Mouse (Mus musculus) heart, embryonic 11.5 days (tissue): ENCODE results near the gene Col4a1. TPM values are rescaled to one million over a fixed set of nuclear protein-coding genes. Genes with fewer than 3 reads are reported as not detected.
A peak's percentile ranks its signal among the peaks of the same experiment; 100 is the strongest.

ENCODE experiments used
- ATAC-seq: fragments of 200-750 bp; cut with Nextera tagmentation; replicated peaks from 2 replicates; pipeline ENCODE4 v1.8.0; 2017; ENCODE audit warnings: moderate library complexity; ENCODE audit not compliant: insufficient number of reproducible peaks, low FRiP score, low TSS enrichment
- H3K27ac ChIP-seq: fragments of 300-500 bp; sonication (generic); 2 replicates; pipeline ENCODE4 v1.5.1; 2014; ENCODE audit warnings: mild to moderate bottlenecking, low read depth, low read length
- H3K27me3 ChIP-seq: fragments of 300-500 bp; sonication (generic); 2 replicates; pipeline ENCODE4 v1.6.1; 2014; ENCODE audit warnings: mild to moderate bottlenecking, low read length, mixed read lengths; ENCODE audit not compliant: control insufficient read depth, insufficient read depth
- H3K36me3 ChIP-seq: fragments of 300-500 bp; sonication (generic); 2 replicates; pipeline ENCODE4 v1.6.1; 2014; ENCODE audit warnings: mild to moderate bottlenecking, low read length, moderate library complexity, mixed read lengths; ENCODE audit not compliant: control insufficient read depth, insufficient read depth
- H3K4me1 ChIP-seq: fragments of 300-500 bp; sonication (generic); 2 replicates; pipeline ENCODE4 v1.6.1; 2014; ENCODE audit warnings: low read length; ENCODE audit not compliant: control insufficient read depth, insufficient read depth
- H3K4me2 ChIP-seq: fragments of 300-500 bp; sonication (generic); 2 replicates; pipeline ENCODE4 v1.6.1; 2014; ENCODE audit warnings: mild to moderate bottlenecking, moderate library complexity
- H3K4me3 ChIP-seq: fragments of 300-500 bp; sonication (generic); 2 replicates; pipeline ENCODE4 v1.5.1; 2014; ENCODE audit warnings: low read depth, low read length
- H3K9ac ChIP-seq: fragments of 300-500 bp; sonication (generic); 2 replicates; pipeline ENCODE4 v1.6.1; 2014; ENCODE audit warnings: mild to moderate bottlenecking, low read depth, low read length, moderate library complexity
- H3K9me3 ChIP-seq: fragments of 300-500 bp; sonication (generic); replicated peaks from 2 replicates; pipeline ENCODE4 v1.6.1; 2016; ENCODE audit warnings: low read length; ENCODE audit not compliant: control insufficient read depth
- WGBS: fragments of 180-500 bp; shearing (Covaris S2); extraction: QIAGEN DNeasy Blood & Tissue Kit; methylation state at CpG from one replicate; pipeline ENCODE4 v1.1.7; 2014; ENCODE audit not compliant: insufficient replicate concordance; 5-methylcytosine and 5-hydroxymethylcytosine counted together
- polyA plus RNA-seq: library from polyadenylated mRNA; unstranded; fragments of >200 nt; fragmentation: Nextera tagmentation; extraction: Ambion mirVana; gene quantifications from 2 replicates; pipeline ENCODE4 v1.2.1, GENCODE M21; 2014

Gene Col4a1
- polyA plus RNA-seq, 1 experiment from 2014 or later, result 150 TPM

DNA sequence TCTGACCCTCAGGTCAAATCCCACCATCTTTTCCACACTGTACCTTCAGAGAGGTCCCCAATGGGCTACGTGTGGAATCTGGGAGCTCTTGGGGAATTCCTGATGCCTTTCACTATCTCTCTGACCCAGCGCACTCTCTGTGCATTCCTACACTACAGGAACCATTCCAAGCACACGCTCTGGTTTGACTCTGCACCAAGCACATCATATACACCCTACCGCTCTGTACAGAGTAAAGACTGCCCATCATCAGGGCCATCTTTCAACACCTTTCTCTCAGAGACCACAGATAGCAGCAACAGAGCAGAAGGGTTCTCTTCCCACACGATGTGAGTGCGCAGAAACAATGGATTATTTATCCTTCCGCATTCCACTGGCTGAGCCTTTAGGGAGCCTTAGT, 38.2 kb downstream of the Col4a1 start:
- Histone ChIP-seq H3K36me3 (no peaks in the 10 kb centered on the region), H3K4me3 (no peak overlapping the region), H3K27me3 (no peaks in the 10 kb centered on the region), H3K4me2 (peak overlapping the region; percentile 2), H3K27ac (peak overlapping the region; percentile 7), H3K9ac (no peak overlapping the region), H3K4me1 (peaks cover 58% of the 10 kb centered on the region), H3K9me3 (no peaks in the 10 kb centered on the region)
- 25% methylated on average over 7 of the region's 7 CpGs for WGBS
- ATAC-seq, result 0 out of 2 replicates have a peak, but pooled peaks have one; percentile 32

DNA sequence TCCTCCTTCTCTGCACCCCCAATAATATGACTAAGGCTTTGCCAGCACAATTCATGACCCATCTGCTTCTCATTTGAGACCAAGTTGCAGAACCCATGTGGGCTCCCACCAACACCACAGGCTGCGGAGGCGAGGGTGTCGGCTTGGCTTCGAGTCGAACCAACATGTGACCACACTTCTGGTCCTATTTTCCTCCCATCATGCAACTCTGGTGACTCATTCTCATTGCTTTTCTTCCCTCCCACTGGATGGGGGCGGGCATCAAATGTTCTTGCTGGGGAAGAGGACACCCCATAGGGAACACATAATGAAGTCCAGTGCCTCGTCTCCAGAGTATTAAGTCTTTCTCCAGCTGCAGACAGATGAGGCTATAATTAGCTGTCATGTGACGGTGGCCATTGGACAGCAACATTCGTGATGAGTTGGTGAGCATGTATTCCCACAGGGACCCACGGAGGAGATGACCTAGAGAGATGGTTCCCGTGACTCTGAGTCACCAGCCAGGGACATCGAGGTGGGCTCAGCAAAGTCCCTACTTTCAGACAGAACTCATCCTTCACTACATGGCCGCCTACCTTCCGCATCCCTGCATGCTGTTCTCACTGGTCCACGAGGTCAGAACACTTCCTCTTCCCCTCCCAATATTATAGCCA, 39.0 kb downstream of the Col4a1 start:
- Histone ChIP-seq H3K9me3 (no peaks in the 10 kb centered on the region), H3K4me1 (peaks cover 55% of the 10 kb centered on the region), H3K4me2 (no peak overlapping the region), H3K36me3 (no peaks in the 10 kb centered on the region), H3K27me3 (no peaks in the 10 kb centered on the region), H3K27ac (peak overlapping the region; percentile 7), H3K9ac (no peak overlapping the region), H3K4me3 (no peak overlapping the region)
- WGBS, result 78% methylated on average over 15 of the region's 15 CpGs
- ATAC-seq, result no peak

DNA sequence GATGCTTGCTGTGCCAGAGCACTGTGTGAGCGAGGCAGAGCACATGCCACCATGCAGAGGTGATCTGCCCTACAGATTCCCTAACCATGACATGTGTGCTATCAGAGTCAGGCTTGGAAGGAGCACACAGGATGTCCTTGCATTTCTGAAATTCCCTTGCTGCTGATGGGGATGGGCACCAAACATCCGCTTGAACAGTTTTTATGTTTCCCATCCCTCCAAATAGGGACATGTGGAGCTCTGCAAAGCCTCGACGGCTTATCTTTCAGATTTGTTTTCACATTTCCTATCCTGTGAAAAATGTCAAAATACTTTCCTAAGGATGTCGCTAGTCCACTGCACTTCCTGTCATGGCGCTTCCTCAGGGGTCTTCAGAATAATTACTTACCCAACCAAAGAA, 40.4 kb downstream of the Col4a1 start:
- Histone ChIP-seq H3K9ac (no peak overlapping the region), H3K4me2 (no peak overlapping the region), H3K36me3 (no peaks in the 10 kb centered on the region), H3K27ac (peak overlapping the region; percentile 64), H3K4me3 (no peak overlapping the region), H3K4me1 (peaks cover 57% of the 10 kb centered on the region), H3K9me3 (no peaks in the 10 kb centered on the region), H3K27me3 (no peaks in the 10 kb centered on the region)
- no peak for ATAC-seq
- 53% methylated on average over 6 of the region's 6 CpGs for WGBS

DNA sequence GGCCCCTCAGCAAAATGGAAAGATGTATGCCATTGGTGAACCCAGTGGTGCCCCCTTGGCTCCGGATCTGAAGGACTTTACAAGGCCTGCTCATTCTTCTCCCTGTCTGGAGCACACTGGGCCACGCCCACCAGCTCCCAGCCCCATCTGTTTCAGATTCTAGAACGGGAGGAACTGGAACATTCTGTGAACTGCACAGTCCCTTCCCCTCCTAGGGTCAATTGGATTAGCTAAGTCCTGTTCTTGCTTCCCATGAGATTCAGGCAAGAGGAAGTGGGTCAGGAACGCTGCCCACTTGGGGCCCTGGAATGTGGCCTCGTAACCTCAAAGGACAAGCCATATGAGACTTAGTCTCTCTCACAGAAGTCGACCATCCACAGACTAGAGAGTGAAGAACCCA, 41.8 kb downstream of the Col4a1 start:
- WGBS, result 67% methylated on average over 6 of the region's 6 CpGs
- ATAC-seq, result no peak

DNA sequence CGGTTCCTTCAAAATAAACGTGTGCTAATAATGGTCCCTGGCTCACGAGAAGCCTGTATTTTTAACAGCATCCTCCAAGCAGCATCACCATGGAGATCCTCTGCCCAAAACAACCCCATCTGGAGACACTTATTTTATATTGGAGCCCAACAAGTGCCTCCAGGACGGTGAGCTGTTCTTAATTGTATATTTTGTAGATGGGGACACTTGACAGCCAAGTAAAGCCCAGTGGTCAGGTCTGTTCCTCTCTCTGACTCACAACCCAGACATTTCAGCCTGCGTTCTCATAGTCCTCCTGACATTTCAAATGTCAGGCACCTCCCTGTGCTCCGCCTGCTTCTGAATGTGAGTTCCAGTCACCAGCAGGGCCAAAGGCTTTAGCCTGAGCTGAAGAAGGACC, 43.9 kb downstream of the Col4a1 start:
- no peak overlapping the region for H3K9ac ChIP-seq
- H3K9me3 ChIP-seq, result no peaks in the 10 kb centered on the region
- no peaks in the 10 kb centered on the region for H3K27me3 ChIP-seq
- ATAC-seq, result no peak
- WGBS, result 64% methylated on average over 6 of the region's 6 CpGs
- no peak overlapping the region for H3K27ac ChIP-seq
- no peak overlapping the region for H3K4me2 ChIP-seq
- no peak overlapping the region for H3K4me3 ChIP-seq
- no peaks in the 10 kb centered on the region for H3K36me3 ChIP-seq
- peaks cover 60% of the 10 kb centered on the region for H3K4me1 ChIP-seq

More for the DNA sequence above, 41.8 kb downstream of the Col4a1 start:
- Histone ChIP-seq H3K27ac (0 out of 2 replicates have a peak overlapping the region, but pooled peaks have one; percentile 1), H3K4me2 (no peak overlapping the region), H3K4me1 (peaks cover 58% of the 10 kb centered on the region), H3K4me3 (no peak overlapping the region), H3K9ac (no peak overlapping the region), H3K27me3 (no peaks in the 10 kb centered on the region), H3K36me3 (no peaks in the 10 kb centered on the region), H3K9me3 (no peaks in the 10 kb centered on the region)

DNA sequence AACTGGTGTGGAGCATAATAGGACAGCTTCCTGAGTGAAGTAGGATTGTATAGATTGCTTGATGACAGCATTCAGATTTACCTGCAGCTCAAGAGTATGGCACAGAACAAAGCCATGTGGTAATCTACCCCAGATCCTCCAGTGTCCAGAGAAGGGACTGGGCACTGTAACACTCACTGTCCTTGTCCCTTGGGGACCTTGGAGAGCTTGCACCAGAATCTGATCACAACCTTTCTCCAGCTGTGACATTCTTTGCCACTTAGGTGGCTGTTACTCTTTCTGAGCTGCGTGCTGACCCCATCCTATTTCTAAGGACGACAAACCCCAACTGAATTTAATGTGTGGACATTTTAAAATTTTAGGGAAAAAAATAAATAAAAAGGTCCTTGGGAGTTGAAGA, 46.2 kb downstream of the Col4a1 start:
- peaks cover 64% of the 10 kb centered on the region for H3K4me1 ChIP-seq
- no peaks in the 10 kb centered on the region for H3K9me3 ChIP-seq
- H3K4me2 ChIP-seq, result no peak overlapping the region
- ATAC-seq, result no peak
- H3K27me3 ChIP-seq, result no peaks in the 10 kb centered on the region
- WGBS, result 45% methylated on average over 2 of the region's 2 CpGs
- H3K27ac ChIP-seq, result no peak overlapping the region
- H3K4me3 ChIP-seq, result no peak overlapping the region
- no peak overlapping the region for H3K9ac ChIP-seq
- no peaks in the 10 kb centered on the region for H3K36me3 ChIP-seq

DNA sequence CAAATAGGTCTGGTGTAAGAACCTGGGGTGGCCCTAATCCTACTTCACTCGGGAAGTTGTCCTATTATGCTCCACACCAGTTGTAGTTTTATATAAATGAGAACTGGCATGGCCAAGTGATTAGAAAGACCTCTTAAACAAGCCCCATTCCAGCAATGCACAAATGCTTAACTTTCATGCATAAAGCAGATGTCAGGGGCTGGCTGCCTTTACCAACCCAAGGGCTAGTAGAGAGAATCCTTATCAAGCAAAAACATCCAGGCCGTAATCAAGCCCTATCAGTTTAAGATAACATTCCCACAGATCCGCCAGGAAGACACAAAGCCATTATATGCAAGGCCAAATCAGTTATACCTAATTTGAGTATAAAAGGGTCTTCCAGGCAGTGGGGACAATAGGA, 46.7 kb downstream of the Col4a1 start:
- H3K27ac ChIP-seq, result no peak overlapping the region
- H3K9me3 ChIP-seq, result no peaks in the 10 kb centered on the region
- WGBS, result 39% methylated on average over 3 of the region's 3 CpGs
- no peak overlapping the region for H3K4me2 ChIP-seq
- no peaks in the 10 kb centered on the region for H3K36me3 ChIP-seq
- no peak for ATAC-seq
- no peak overlapping the region for H3K9ac ChIP-seq
- H3K4me1 ChIP-seq, result peaks cover 63% of the 10 kb centered on the region
- no peak overlapping the region for H3K4me3 ChIP-seq
- no peaks in the 10 kb centered on the region for H3K27me3 ChIP-seq

DNA sequence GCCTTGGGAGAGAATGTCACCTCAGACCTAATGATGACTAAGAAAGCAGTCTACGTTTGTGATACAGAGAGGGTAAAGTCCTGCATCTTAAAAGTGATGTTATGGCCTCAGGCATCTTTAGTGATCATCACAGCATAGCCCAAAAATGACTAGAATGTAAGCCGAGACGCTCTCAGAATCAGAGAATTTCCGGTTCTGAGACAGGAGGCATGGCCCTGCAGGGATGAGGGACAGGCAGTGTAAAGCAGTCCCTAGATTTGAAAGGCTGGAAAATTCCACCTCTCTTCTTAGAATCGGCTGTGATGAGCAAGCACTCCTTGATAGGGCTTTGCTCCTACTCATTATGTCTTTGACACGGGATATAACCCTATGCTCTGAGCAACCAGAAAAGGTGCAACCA, 48.8 kb downstream of the Col4a1 start:
- no peak for ATAC-seq
- Histone ChIP-seq H3K9me3 (no peaks in the 10 kb centered on the region), H3K4me1 (peaks cover 72% of the 10 kb centered on the region), H3K27me3 (no peaks in the 10 kb centered on the region), H3K36me3 (no peaks in the 10 kb centered on the region), H3K9ac (no peak overlapping the region), H3K27ac (no peak overlapping the region), H3K4me2 (no peak overlapping the region), H3K4me3 (no peak overlapping the region)
- WGBS, result 66% methylated on average over 6 of the region's 6 CpGs
